Mouse (Mus musculus): ENCODE measurements around the gene Elmod2.

The Elmod2 gene

DNA sequence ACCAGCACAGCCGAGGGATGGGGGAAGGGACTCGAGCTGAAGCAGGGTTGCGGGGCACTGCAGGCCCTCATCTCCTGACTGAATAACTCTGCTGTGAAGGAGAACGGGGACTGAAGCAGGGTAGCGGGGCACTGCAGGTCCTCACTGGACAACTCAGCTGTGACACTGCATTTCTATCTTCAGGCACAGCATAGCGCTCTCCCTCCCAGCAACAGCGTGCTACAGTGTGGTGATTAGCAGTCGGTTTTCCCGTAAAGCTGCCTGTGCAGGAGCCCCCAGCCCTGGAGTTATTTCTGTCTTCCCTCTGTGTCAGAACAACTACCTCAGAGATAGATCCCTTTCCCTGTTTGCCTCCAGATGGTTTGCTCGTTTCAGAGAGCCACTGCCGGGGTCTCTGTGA, 57.8 kb downstream of the Elmod2 start:
- DNase-seq (ENCODE audit: low spot score): no peak

DNA sequence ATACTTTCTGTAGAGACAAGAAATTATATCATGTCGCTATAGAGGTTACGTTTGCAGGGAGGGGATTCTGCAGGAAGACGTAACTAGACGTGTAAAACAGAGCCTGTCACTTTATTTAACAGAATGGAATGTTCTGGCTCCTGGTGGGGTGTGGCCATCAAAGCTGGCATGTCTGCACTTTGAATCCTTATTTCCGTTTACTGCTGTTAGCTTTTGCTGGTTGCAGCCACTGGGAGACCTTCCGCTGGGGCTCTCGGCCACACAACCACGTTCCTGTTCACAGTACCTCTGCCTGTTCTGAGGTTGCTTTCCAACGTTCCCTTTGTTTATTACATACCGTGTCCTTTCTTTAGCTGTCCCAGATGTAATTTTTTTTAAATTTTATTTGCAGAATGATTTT, 59.8 kb downstream of the Elmod2 start:
- no peak for DNase-seq (ENCODE audit: low spot score)

DNA sequence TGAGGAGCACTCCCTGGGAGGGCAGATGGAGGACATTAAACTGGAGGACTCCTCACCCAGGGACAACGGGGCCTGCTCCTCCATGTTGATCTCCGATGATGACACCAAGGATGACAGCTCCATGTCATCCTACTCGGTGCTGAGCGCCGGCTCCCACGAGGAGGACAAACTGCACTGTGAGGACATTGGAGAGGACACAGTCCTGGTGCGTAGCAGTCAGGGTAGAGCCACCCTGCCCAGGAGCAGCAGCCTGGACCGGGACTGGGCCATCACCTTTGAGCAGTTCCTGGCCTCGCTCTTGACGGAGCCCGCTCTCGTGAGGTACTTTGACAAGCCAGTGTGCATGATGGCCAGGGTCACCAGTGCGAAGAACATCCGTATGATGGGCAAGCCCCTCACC, 61.1 kb downstream of the Elmod2 start:
- no peak for DNase-seq (ENCODE audit: low spot score)
